Mouse (Mus musculus): ENCODE measurements around the gene Fzd9.
A peak's percentile ranks its signal among the peaks of the same experiment; 100 is the strongest.

Fzd9 gene

GRCm38 (mm10) chr5:135251079-135251454 lies at the start of gene Fzd9:
TSS of gene Fzd9 (minus strand) at chr5:135251230.
- DNase-seq (ENCODE audit: low read depth, low spot score): peak; percentile 62

- DNase-seq (ENCODE audit: low read depth, low spot score): no peak
Observed at GRCm38 (mm10) chr5:135292001-135292400, 41.0 kb upstream of the Fzd9 start.

- no peak for DNase-seq (ENCODE audit: low read depth, low spot score)
Observed at GRCm38 (mm10) chr5:135291193-135291592, 40.2 kb upstream of the Fzd9 start.

GRCm38 (mm10) chr5:135290703-135291102 lies 39.7 kb upstream of the Fzd9 start:
- DNase-seq (ENCODE audit: low read depth, low spot score): no peak

GRCm38 (mm10) chr5:135286926-135287325 lies 35.9 kb upstream of the Fzd9 start:
- no peak for DNase-seq (ENCODE audit: low read depth, low spot score)

GRCm38 (mm10) chr5:135286185-135286584 lies 35.2 kb upstream of the Fzd9 start:
- peak; percentile 67 for DNase-seq (ENCODE audit: low read depth, low spot score)

GRCm38 (mm10) chr5:135285211-135285610 lies 34.2 kb upstream of the Fzd9 start:
- no peak for DNase-seq (ENCODE audit: low read depth, low spot score)

- DNase-seq (ENCODE audit: low read depth, low spot score): no peak
Observed at GRCm38 (mm10) chr5:135280226-135280625, 29.2 kb upstream of the Fzd9 start.

GRCm38 (mm10) chr5:135276597-135276996 lies 25.6 kb upstream of the Fzd9 start:
- DNase-seq (ENCODE audit: low read depth, low spot score): no peak

GRCm38 (mm10) chr5:135274663-135275396 lies 23.8 kb upstream of the Fzd9 start:
- DNase-seq (ENCODE audit: low read depth, low spot score): no peak

GRCm38 (mm10) chr5:135271563-135272165 lies 20.6 kb upstream of the Fzd9 start:
- DNase-seq (ENCODE audit: low read depth, low spot score): no peak

- DNase-seq (ENCODE audit: low read depth, low spot score): no peak
Observed at GRCm38 (mm10) chr5:135270361-135270760, 19.3 kb upstream of the Fzd9 start.

- DNase-seq (ENCODE audit: low read depth, low spot score): peak; percentile 52
Observed at GRCm38 (mm10) chr5:135269451-135269850, 18.4 kb upstream of the Fzd9 start.

- no peak for DNase-seq (ENCODE audit: low read depth, low spot score)
Observed at GRCm38 (mm10) chr5:135264548-135264947, 13.5 kb upstream of the Fzd9 start.

- no peak for DNase-seq (ENCODE audit: low read depth, low spot score)
Observed at GRCm38 (mm10) chr5:135263866-135264503, 13.0 kb upstream of the Fzd9 start.

GRCm38 (mm10) chr5:135258280-135259150 lies 7.5 kb upstream of the Fzd9 start:
- DNase-seq (ENCODE audit: low read depth, low spot score): no peak

GRCm38 (mm10) chr5:135257559-135257958 lies 6.5 kb upstream of the Fzd9 start:
- no peak for DNase-seq (ENCODE audit: low read depth, low spot score)

GRCm38 (mm10) chr5:135256166-135256565 lies 5.1 kb upstream of the Fzd9 start:
- DNase-seq (ENCODE audit: low read depth, low spot score): no peak

- no peak for DNase-seq (ENCODE audit: low read depth, low spot score)
Observed at GRCm38 (mm10) chr5:135253741-135254401, 2.8 kb upstream of the Fzd9 start.

- DNase-seq (ENCODE audit: low read depth, low spot score): no peak
Observed at GRCm38 (mm10) chr5:135250186-135251078, 598 bp downstream of the Fzd9 start.
